Mouse (Mus musculus): ENCODE results near the gene Elavl4. TPM values are rescaled to one million over a fixed set of nuclear protein-coding genes. Genes with fewer than 3 reads are reported as not detected.

Gene Elavl4
- total and polyA plus RNA-seq, 2 experiments from 2014 or later = 132 to 236 TPM

DNA sequence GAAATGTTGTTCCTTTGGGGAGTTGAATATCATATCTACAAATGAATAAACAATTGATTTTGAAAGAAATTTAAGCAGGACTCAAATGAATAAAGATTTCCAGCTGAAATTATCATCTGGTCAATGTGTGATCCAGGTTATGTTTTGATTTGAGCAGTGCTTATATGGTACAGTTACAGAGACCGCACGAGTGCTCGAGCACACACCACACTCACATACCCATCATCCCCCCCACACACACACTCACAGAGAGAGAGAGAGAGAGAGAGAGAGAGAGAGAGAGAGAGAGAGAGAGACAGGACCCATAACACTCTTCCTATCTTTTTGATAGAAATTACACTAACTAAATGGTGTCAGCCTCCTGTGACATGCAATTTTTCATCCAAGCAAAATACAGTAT, 150.0 kb downstream of the Elavl4 start:
- ATAC-seq = 0 out of 2 replicates have a peak, but pooled peaks have one; percentile 32
- Histone ChIP-seq H3K4me2 (ENCODE audit: low read depth, low read length) (no peak overlapping the region), H3K9me3 (ENCODE audit: low read length) (no peaks in the 10 kb centered on the region), H3K4me3 (ENCODE audit: low read length) (no peak overlapping the region), H3K9ac (replicated peaks; ENCODE audit: low read length) (no peak overlapping the region), H3K27ac (no peak overlapping the region), H3K4me1 (ENCODE audit: insufficient read depth, low read length) (no peaks in the 10 kb centered on the region), H3K36me3 (ENCODE audit: insufficient read depth, low read length) (no peaks in the 10 kb centered on the region), H3K27me3 (ENCODE audit: insufficient read depth, low read length) (no peaks in the 10 kb centered on the region)
- DNase-seq (ENCODE audit: low spot score) = no peak
- no peak for TF ChIP-seq CTCF (IDR thresholded peaks at IDR 0.05; ENCODE audit: low read depth)
- WGBS = 75% methylated on average over 3 of the region's 3 CpGs

GRCm38 (mm10) chr4:110199897-110200296, 151.8 kb downstream of the Elavl4 start:
- H3K4me2 ChIP-seq (ENCODE audit: low read depth, low read length) = no peak overlapping the region
- no peak overlapping the region for H3K9ac ChIP-seq (replicated peaks; ENCODE audit: low read length)
- no peaks in the 10 kb centered on the region for H3K27me3 ChIP-seq (ENCODE audit: insufficient read depth, low read length)
- WGBS = 93% methylated on average over 5 of the region's 5 CpGs
- DNase-seq (ENCODE audit: low spot score) = no peak
- no peak overlapping the region for H3K4me3 ChIP-seq (ENCODE audit: low read length)
- no peaks in the 10 kb centered on the region for H3K36me3 ChIP-seq (ENCODE audit: insufficient read depth, low read length)
- no peaks in the 10 kb centered on the region for H3K9me3 ChIP-seq (ENCODE audit: low read length)
- TF ChIP-seq CTCF (IDR thresholded peaks at IDR 0.05; ENCODE audit: low read depth) = no peak
- no peaks in the 10 kb centered on the region for H3K4me1 ChIP-seq (ENCODE audit: insufficient read depth, low read length)
- H3K27ac ChIP-seq = no peak overlapping the region
- ATAC-seq = no peak

DNA sequence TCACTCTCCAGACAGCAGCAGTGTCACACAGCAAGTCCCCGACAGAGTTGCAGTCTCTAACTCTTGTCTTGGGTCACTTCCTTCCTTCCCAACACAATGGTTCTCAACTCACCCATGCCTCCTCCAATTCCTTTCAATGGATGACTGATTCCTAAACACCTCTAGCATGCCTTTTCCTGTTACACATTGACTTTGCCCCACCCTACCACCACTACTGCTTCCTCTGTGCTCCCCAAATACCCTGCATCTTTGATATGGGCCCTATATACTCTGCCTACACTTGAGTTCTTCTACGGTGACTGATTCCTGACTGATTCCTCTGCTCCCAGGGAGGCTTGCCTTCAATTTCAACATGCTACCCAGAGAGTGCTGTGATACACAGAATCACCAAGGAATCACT, 153.1 kb downstream of the Elavl4 start:
- H3K27me3 ChIP-seq (ENCODE audit: insufficient read depth, low read length) = no peaks in the 10 kb centered on the region
- WGBS = 69% methylated on average over 2 of the region's 2 CpGs
- H3K36me3 ChIP-seq (ENCODE audit: insufficient read depth, low read length) = no peaks in the 10 kb centered on the region
- no peak overlapping the region for H3K9ac ChIP-seq (replicated peaks; ENCODE audit: low read length)
- no peak overlapping the region for H3K4me2 ChIP-seq (ENCODE audit: low read depth, low read length)
- DNase-seq (ENCODE audit: low spot score) (no peak), ATAC-seq (no peak)
- H3K4me1 ChIP-seq (ENCODE audit: insufficient read depth, low read length) = no peaks in the 10 kb centered on the region
- no peaks in the 10 kb centered on the region for H3K9me3 ChIP-seq (ENCODE audit: low read length)
- H3K4me3 ChIP-seq (ENCODE audit: low read length) = no peak overlapping the region
- TF ChIP-seq CTCF (IDR thresholded peaks at IDR 0.05; ENCODE audit: low read depth) = no peak
- no peak overlapping the region for H3K27ac ChIP-seq

DNA sequence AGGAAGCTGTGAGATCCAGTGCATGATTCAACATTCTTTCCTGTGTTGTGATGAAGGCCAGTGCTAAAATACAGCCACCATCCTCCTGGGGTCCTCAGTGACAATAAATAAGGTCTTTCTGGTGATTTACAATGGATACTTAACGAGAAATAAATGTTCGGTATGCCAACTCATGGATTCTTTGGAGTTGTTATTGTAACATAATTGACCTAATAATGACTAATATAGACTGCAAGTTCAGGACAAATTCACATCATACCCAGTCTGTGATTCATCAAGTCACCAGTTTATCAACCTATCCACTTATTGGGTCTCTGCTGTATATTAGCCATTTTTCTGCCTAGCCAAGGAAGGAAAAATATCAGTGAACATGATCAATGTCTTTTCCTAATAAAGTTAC, 174.4 kb downstream of the Elavl4 start:
- Histone ChIP-seq H3K27me3 (ENCODE audit: insufficient read depth, low read length) (no peaks in the 10 kb centered on the region), H3K9me3 (ENCODE audit: low read length) (no peaks in the 10 kb centered on the region), H3K4me1 (ENCODE audit: insufficient read depth, low read length) (no peaks in the 10 kb centered on the region), H3K36me3 (ENCODE audit: insufficient read depth, low read length) (no peaks in the 10 kb centered on the region), H3K9ac (replicated peaks; ENCODE audit: low read length) (no peak overlapping the region), H3K27ac (no peak overlapping the region), H3K4me2 (ENCODE audit: low read depth, low read length) (no peak overlapping the region), H3K4me3 (ENCODE audit: low read length) (no peak overlapping the region)
- WGBS = 85% methylated on average over 2 of the region's 2 CpGs
- ATAC-seq (no peak), DNase-seq (ENCODE audit: low spot score) (no peak)
- TF ChIP-seq CTCF (IDR thresholded peaks at IDR 0.05; ENCODE audit: low read depth) = no peak

DNA sequence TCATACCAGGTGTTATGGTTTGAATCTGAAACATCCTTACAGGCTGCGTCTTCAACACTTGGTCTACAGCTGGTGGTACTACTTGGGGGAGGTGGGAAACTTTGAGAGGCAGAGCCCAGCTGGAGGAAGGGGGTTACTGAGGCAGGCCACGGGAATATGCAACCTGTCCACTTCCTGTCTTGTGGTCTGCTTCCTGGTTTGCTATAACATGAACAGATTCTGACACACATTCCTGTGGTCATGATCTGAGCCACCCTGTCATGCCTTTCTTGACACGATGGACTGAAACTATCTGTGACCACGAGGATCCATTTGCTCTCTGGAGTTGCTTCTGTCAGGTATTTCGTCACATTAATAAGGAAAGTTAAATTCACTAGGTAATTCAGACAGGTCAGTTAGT, 179.7 kb downstream of the Elavl4 start:
- DNase-seq (ENCODE audit: low spot score) (no peak), ATAC-seq (no peak)
- no peak overlapping the region for H3K4me3 ChIP-seq (ENCODE audit: low read length)
- H3K9me3 ChIP-seq (ENCODE audit: low read length) = no peaks in the 10 kb centered on the region
- no peak for TF ChIP-seq CTCF (IDR thresholded peaks at IDR 0.05; ENCODE audit: low read depth)
- no peak overlapping the region for H3K4me2 ChIP-seq (ENCODE audit: low read depth, low read length)
- no peaks in the 10 kb centered on the region for H3K27me3 ChIP-seq (ENCODE audit: insufficient read depth, low read length)
- no peaks in the 10 kb centered on the region for H3K4me1 ChIP-seq (ENCODE audit: insufficient read depth, low read length)
- no peaks in the 10 kb centered on the region for H3K36me3 ChIP-seq (ENCODE audit: insufficient read depth, low read length)
- WGBS = 86% methylated on average over 5 of the region's 5 CpGs
- no peak overlapping the region for H3K27ac ChIP-seq
- no peak overlapping the region for H3K9ac ChIP-seq (replicated peaks; ENCODE audit: low read length)

GRCm38 (mm10) chr4:110165217-110165616, 186.5 kb downstream of the Elavl4 start:
- Histone ChIP-seq H3K27me3 (ENCODE audit: insufficient read depth, low read length) (no peaks in the 10 kb centered on the region), H3K36me3 (ENCODE audit: insufficient read depth, low read length) (no peaks in the 10 kb centered on the region), H3K4me1 (ENCODE audit: insufficient read depth, low read length) (no peaks in the 10 kb centered on the region), H3K4me2 (ENCODE audit: low read depth, low read length) (no peak overlapping the region), H3K27ac (no peak overlapping the region), H3K9me3 (ENCODE audit: low read length) (no peaks in the 10 kb centered on the region), H3K4me3 (ENCODE audit: low read length) (no peak overlapping the region), H3K9ac (replicated peaks; ENCODE audit: low read length) (no peak overlapping the region)
- TF ChIP-seq CTCF (IDR thresholded peaks at IDR 0.05; ENCODE audit: low read depth) = no peak
- WGBS = 60% methylated on average over 5 of the region's 5 CpGs
- ATAC-seq (no peak), DNase-seq (ENCODE audit: low spot score) (no peak)

- ATAC-seq (no peak), DNase-seq (ENCODE audit: low spot score) (no peak)
- no peak overlapping the region for H3K4me2 ChIP-seq (ENCODE audit: low read depth, low read length)
- H3K27ac ChIP-seq = no peak overlapping the region
- H3K4me3 ChIP-seq (ENCODE audit: low read length) = no peak overlapping the region
- no peak overlapping the region for H3K9ac ChIP-seq (replicated peaks; ENCODE audit: low read length)
- WGBS = 79% methylated on average over 3 of the region's 3 CpGs
- no peaks in the 10 kb centered on the region for H3K36me3 ChIP-seq (ENCODE audit: insufficient read depth, low read length)
- no peaks in the 10 kb centered on the region for H3K9me3 ChIP-seq (ENCODE audit: low read length)
- H3K4me1 ChIP-seq (ENCODE audit: insufficient read depth, low read length) = no peaks in the 10 kb centered on the region
- no peaks in the 10 kb centered on the region for H3K27me3 ChIP-seq (ENCODE audit: insufficient read depth, low read length)
- TF ChIP-seq CTCF (IDR thresholded peaks at IDR 0.05; ENCODE audit: low read depth) = no peak
Measured at GRCm38 (mm10) chr4:110161600-110161999, 190.1 kb downstream of the Elavl4 start.
